14 mouse cellular contexts compared by ENCODE assay signal in the genomic region with DNA sequence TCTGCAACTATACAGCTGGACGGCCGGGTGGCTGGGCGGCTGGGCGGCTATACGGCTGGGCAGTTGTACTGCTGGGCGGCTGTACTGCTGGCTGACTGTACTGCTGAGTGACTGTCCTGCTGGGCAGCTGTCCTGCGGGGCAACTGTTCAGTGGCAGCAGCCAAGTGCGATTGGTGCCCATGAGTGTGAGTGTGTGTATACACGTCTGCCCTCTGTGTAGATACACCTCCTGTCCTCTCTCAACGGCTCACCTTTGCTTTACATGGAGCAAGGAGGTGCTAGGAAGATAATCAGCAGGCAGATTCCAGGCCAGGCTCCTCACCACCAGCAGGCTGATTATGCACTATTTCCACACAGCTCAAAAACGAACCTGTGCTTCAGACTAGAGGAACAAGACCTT.
DNase-seq lines count a peak whose midpoint lies in the region; ATAC-seq and TF ChIP-seq lines count a peak whose summit lies in the region.
"Had no signal": no experiment of that assay in that cellular context is flagged by ENCODE, and none has a peak within 500 bp of the region (broad histone marks: within the 10 kb centered on the region; RNA-seq: fewer than 3 reads in every experiment).

No protein-coding gene starts in this region.

- DNase-seq in layer of hippocampus, adult 2 months (ENCODE audit: low spot score in 2 of 2) = no peak
- DNase-seq in layer of hippocampus, postnatal 14 days (ENCODE audit: low spot score in 2 of 2) = no peak
- peak; percentile 54 for DNase-seq in cerebellum, adult 9-10 months
- DNase-seq in hindbrain, embryonic 10.5 days (ENCODE audit: low spot score) = no peak
- DNase-seq in midbrain, embryonic 14.5 days = no peak
- DNase-seq in lung, adult 2 months = no peak
- no peak for DNase-seq in urinary bladder, postnatal 14 days (ENCODE audit: low spot score)
- DNase-seq: adrenal gland, postnatal 25 days; gastrocnemius, postnatal 36 days; kidney, postnatal 10 days; spleen, adult 18-20 months had no signal

- H3K4me1 ChIP-seq in hindbrain, embryonic 10.5 days (replicated peaks) = peaks cover 38% of the 10 kb centered on the region
- peaks cover 13% of the 10 kb centered on the region for H3K4me1 ChIP-seq in midbrain, embryonic 14.5 days (ENCODE audit: control insufficient read depth, insufficient read depth, low read length)
- peaks cover 3% of the 10 kb centered on the region; the same call in 1 of the 2 replicates for H3K4me1 ChIP-seq in lung, adult 2 months (ENCODE audit: control insufficient read depth, insufficient read depth, low read length)
- H3K4me1 ChIP-seq: embryonic facial prominence, embryonic 13.5 days; limb, embryonic 15.5 days had no signal

- H3K4me3 ChIP-seq in layer of hippocampus, adult 2 months = no peak overlapping the region
- H3K4me3 ChIP-seq in hindbrain, embryonic 10.5 days = no peak overlapping the region
- no peak overlapping the region for H3K4me3 ChIP-seq in midbrain, embryonic 14.5 days (replicated peaks; ENCODE audit: low read depth, low read length)
- no peak overlapping the region for H3K4me3 ChIP-seq in lung, adult 2 months (replicated peaks; ENCODE audit: extremely low read depth, low read depth, low read length)
- H3K4me3 ChIP-seq: embryonic facial prominence, embryonic 13.5 days; limb, embryonic 15.5 days had no signal

- H3K9me3 ChIP-seq in hindbrain, embryonic 10.5 days = no peaks in the 10 kb centered on the region
- no peaks in the 10 kb centered on the region for H3K9me3 ChIP-seq in midbrain, embryonic 14.5 days (ENCODE audit: control insufficient read depth, low read length)
- H3K9me3 ChIP-seq: embryonic facial prominence, embryonic 13.5 days; limb, embryonic 15.5 days had no signal

- no peaks in the 10 kb centered on the region for H3K36me3 ChIP-seq in hindbrain, embryonic 10.5 days
- no peaks in the 10 kb centered on the region for H3K36me3 ChIP-seq in midbrain, embryonic 14.5 days (ENCODE audit: control insufficient read depth, insufficient read depth, low read length)
- H3K36me3 ChIP-seq: embryonic facial prominence, embryonic 13.5 days; limb, embryonic 15.5 days had no signal

- no peak overlapping the region for H3K4me2 ChIP-seq in midbrain, embryonic 14.5 days (ENCODE audit: low read length)
- H3K4me2 ChIP-seq: embryonic facial prominence, embryonic 13.5 days; limb, embryonic 15.5 days had no signal

- 86% methylated on average over 11 of the region's 11 CpGs for WGBS in hindbrain, embryonic 10.5 days
- WGBS in midbrain, embryonic 14.5 days = 65% methylated on average over 11 of the region's 11 CpGs
- WGBS in lung, adult 2 months = 86% methylated on average over 11 of the region's 11 CpGs

- no peaks in the 10 kb centered on the region for H3K27me3 ChIP-seq in hindbrain, embryonic 10.5 days (ENCODE audit: insufficient read depth, poor library complexity, severe bottlenecking)
- H3K27me3 ChIP-seq in midbrain, embryonic 14.5 days (ENCODE audit: control insufficient read depth, insufficient read depth, low read length) = no peaks in the 10 kb centered on the region
- H3K27me3 ChIP-seq: embryonic facial prominence, embryonic 13.5 days; limb, embryonic 15.5 days had no signal

- H3K9ac ChIP-seq in midbrain, embryonic 14.5 days (replicated peaks; ENCODE audit: low read length) = no peak overlapping the region
- H3K9ac ChIP-seq: embryonic facial prominence, embryonic 13.5 days; limb, embryonic 15.5 days had no signal

- no peak for TF ChIP-seq POLR2A in lung, adult 2 months (IDR thresholded peaks at IDR 0.05; ENCODE audit: borderline replicate concordance, extremely low read depth, low read depth, low read length)

- no peak for ATAC-seq in midbrain, embryonic 14.5 days (ENCODE audit: low FRiP score, low TSS enrichment)
- ATAC-seq: forebrain, embryonic 16.5 days had no signal

- peak overlapping the region; percentile 74 for H3K27ac ChIP-seq in layer of hippocampus, adult 2 months
- peak overlapping the region; percentile 75 for H3K27ac ChIP-seq in hindbrain, embryonic 10.5 days
- H3K27ac ChIP-seq in midbrain, embryonic 14.5 days (replicated peaks; ENCODE audit: low read depth, low read length) = peak overlapping the region; percentile 54
- H3K27ac ChIP-seq: embryonic facial prominence, embryonic 13.5 days; limb, embryonic 15.5 days had no signal

- no peak for TF ChIP-seq CTCF in layer of hippocampus, adult 2 months (conservative IDR thresholded peaks at IDR 0.05)
- TF ChIP-seq CTCF in lung, adult 2 months (IDR thresholded peaks at IDR 0.05; ENCODE audit: insufficient read depth, low read length) = no peak
